10 mouse cellular contexts compared by ENCODE assay signal in the genomic region with DNA sequence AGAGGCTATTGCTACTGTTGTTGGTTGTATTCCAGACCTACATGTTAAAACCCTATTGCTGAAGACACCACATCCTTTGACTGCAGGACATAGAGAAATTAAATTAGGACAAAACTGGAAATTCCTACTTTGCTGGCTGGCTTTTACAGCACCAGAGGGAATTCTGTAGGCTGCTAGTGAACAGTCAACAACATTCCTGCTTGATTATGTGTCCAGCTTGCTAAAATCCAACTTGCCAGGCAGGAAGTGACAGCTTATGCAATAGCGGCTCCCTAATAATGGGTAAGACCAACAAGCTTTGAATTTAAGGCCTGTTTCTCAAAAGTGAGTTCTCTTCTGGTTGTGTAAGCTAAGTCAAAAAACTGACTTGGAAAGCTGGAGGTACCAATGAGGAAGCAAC.
DNase-seq lines count a peak whose midpoint lies in the region; ATAC-seq and TF ChIP-seq lines count a peak whose summit lies in the region.
"Had no signal": no experiment of that assay in that cellular context is flagged by ENCODE, and none has a peak within 500 bp of the region (broad histone marks: within the 10 kb centered on the region; RNA-seq: fewer than 3 reads in every experiment).

No protein-coding gene starts in this region.

- no peaks in the 10 kb centered on the region for H3K36me3 ChIP-seq in kidney, postnatal 0 days (ENCODE audit: insufficient read depth, low read length)
- no peaks in the 10 kb centered on the region for H3K36me3 ChIP-seq in kidney, embryonic 14.5 days (ENCODE audit: control insufficient read depth, insufficient read depth, low read length)
- H3K36me3 ChIP-seq: embryonic facial prominence, embryonic 15.5 days; lung, embryonic 15.5 days had no signal

- ATAC-seq in kidney, postnatal 0 days (replicated peaks; ENCODE audit: low FRiP score, low read depth) = no peak
- no peak for ATAC-seq in kidney, embryonic 14.5 days (ENCODE audit: low FRiP score, low TSS enrichment)

- H3K4me3 ChIP-seq in kidney, postnatal 0 days (replicated peaks; ENCODE audit: low read depth, low read length) = no peak overlapping the region
- H3K4me3 ChIP-seq in kidney, embryonic 14.5 days (ENCODE audit: low read length) = no peak overlapping the region
- H3K4me3 ChIP-seq: embryonic facial prominence, embryonic 15.5 days; lung, embryonic 15.5 days had no signal

- TF ChIP-seq CTCF in kidney, postnatal 0 days (IDR thresholded peaks at IDR 0.05; ENCODE audit: low read depth) = no peak

- no peak overlapping the region for H3K4me2 ChIP-seq in kidney, postnatal 0 days (ENCODE audit: low read length)
- no peak overlapping the region for H3K4me2 ChIP-seq in kidney, embryonic 14.5 days (replicated peaks; ENCODE audit: low read depth, low read length)
- H3K4me2 ChIP-seq: embryonic facial prominence, embryonic 15.5 days; lung, embryonic 15.5 days had no signal

- 59% methylated on average over 1 of the region's 1 CpGs for WGBS in kidney, postnatal 0 days
- 58% methylated on average over 1 of the region's 1 CpGs for WGBS in kidney, embryonic 14.5 days

- no peaks in the 10 kb centered on the region for H3K4me1 ChIP-seq in kidney, postnatal 0 days (replicated peaks; ENCODE audit: insufficient read depth, low read length)
- H3K4me1 ChIP-seq in kidney, embryonic 14.5 days (ENCODE audit: control insufficient read depth, insufficient read depth, low read length) = no peaks in the 10 kb centered on the region
- H3K4me1 ChIP-seq: embryonic facial prominence, embryonic 15.5 days; lung, embryonic 15.5 days had no signal

- H3K27me3 ChIP-seq in kidney, postnatal 0 days (ENCODE audit: insufficient read depth, low read length) = no peaks in the 10 kb centered on the region
- no peaks in the 10 kb centered on the region for H3K27me3 ChIP-seq in kidney, embryonic 14.5 days (ENCODE audit: control insufficient read depth, insufficient read depth, low read length)
- H3K27me3 ChIP-seq: embryonic facial prominence, embryonic 15.5 days; lung, embryonic 15.5 days had no signal

- H3K9me3 ChIP-seq in kidney, postnatal 0 days (replicated peaks; ENCODE audit: low read length) = no peaks in the 10 kb centered on the region
- H3K9me3 ChIP-seq in kidney, embryonic 14.5 days (ENCODE audit: control insufficient read depth, low read length) = no peaks in the 10 kb centered on the region
- H3K9me3 ChIP-seq: embryonic facial prominence, embryonic 15.5 days; lung, embryonic 15.5 days had no signal

- peak; percentile 67 for DNase-seq in kidney, postnatal 0 days (ENCODE audit: low spot score)
- peak; percentile 17 for DNase-seq in forelimb bud, embryonic 11.5 days (ENCODE audit: low read depth, low spot score)
- peak; percentile 26 for DNase-seq in heart, postnatal 4 days
- DNase-seq in skeletal muscle tissue, adult 2 months (ENCODE audit: low read depth, low spot score) = peak; percentile 86
- no peak for DNase-seq in natural killer cell, adult 2 months (ENCODE audit: low spot score in 2 of 2)
- DNase-seq in spleen, postnatal 14 days (ENCODE audit: low spot score in 2 of 2) = no peak
- DNase-seq: cerebellum, adult 9-10 months had no signal

- H3K27ac ChIP-seq in kidney, postnatal 0 days = no peak overlapping the region
- H3K27ac ChIP-seq in kidney, embryonic 14.5 days (ENCODE audit: low read depth, low read length) = no peak overlapping the region
- H3K27ac ChIP-seq: embryonic facial prominence, embryonic 15.5 days; lung, embryonic 15.5 days had no signal

- H3K9ac ChIP-seq in kidney, postnatal 0 days (ENCODE audit: low read depth, low read length) = no peak overlapping the region
- H3K9ac ChIP-seq in kidney, embryonic 14.5 days (ENCODE audit: low read depth, low read length) = no peak overlapping the region
- H3K9ac ChIP-seq: embryonic facial prominence, embryonic 15.5 days; lung, embryonic 15.5 days had no signal

Comparison
In these comparisons a context has a peak if more than half of its experiments do, and no peak if none do; other contexts are left out.
1. DNase-seq: peak in kidney, postnatal 0 days (single experiment), forelimb bud, embryonic 11.5 days (single experiment), heart, postnatal 4 days (single experiment) and skeletal muscle tissue, adult 2 months (single experiment); none in natural killer cell, adult 2 months (0 of 2) and spleen, postnatal 14 days (0 of 2).